Comparison of ENCODE assay signal across 8 mouse cellular contexts in the genomic region with DNA sequence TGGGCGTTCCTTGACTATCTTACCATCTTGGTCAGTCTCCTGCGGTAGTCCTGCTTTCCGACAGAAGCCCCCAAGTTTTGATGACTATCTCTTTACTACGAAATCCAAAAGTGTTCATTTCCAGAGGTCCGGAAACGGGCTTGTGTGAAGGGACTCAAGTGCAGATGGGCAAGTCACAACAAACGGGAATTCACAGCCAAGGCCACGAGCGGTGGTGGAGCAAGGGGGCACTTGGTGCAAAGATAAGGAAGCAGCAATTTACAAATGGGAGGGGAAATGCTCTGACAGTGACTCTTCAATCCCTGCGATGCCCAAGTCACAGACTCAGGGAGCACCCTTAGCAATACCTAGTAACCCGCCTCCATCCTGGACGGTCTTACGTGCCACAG. TPM values are rescaled to one million over a fixed set of nuclear protein-coding genes. Genes with fewer than 3 reads are reported as not detected.
A peak's percentile ranks its signal among the peaks of the same experiment; 100 is the strongest.
DNase-seq lines count a peak whose midpoint lies in the region; ATAC-seq and TF ChIP-seq lines count a peak whose summit lies in the region.

No protein-coding gene starts in this region.

- peak overlapping the region; percentile 65 for H3K4me2 ChIP-seq in hindbrain, embryonic 13.5 days
- peak overlapping the region; percentile 81 for H3K4me2 ChIP-seq in midbrain, embryonic 11.5 days

- H3K4me3 ChIP-seq in kidney, adult 2 months (ENCODE audit: insufficient read depth, low read depth, low read length), result peak overlapping the region; percentile 40
- peak overlapping the region; percentile 57 for H3K4me3 ChIP-seq in bone marrow macrophage, adult 2 months (ENCODE audit: insufficient read depth, low read length)
- peak overlapping the region; percentile 72 for H3K4me3 ChIP-seq in hindbrain, embryonic 13.5 days
- peak overlapping the region; percentile 64 for H3K4me3 ChIP-seq in midbrain, embryonic 11.5 days (ENCODE audit: low read depth, low read length)

- peak overlapping the region; percentile 77 for H3K27ac ChIP-seq in kidney, adult 2 months (ENCODE audit: insufficient read depth, low read depth, low read length)
- H3K27ac ChIP-seq in bone marrow macrophage, adult 2 months (ENCODE audit: insufficient read depth, low read depth, low read length), result peak overlapping the region; percentile 84
- peak overlapping the region; percentile 81 for H3K27ac ChIP-seq in hindbrain, embryonic 13.5 days
- H3K27ac ChIP-seq in midbrain, embryonic 11.5 days (ENCODE audit: low read depth, low read length), result peak overlapping the region; percentile 20; the same call in 1 of the 2 replicates

- TF ChIP-seq CTCF in kidney, adult 2 months (conservative IDR thresholded peaks at IDR 0.05; ENCODE audit: insufficient read depth, insufficient read length, low read depth, low read length), result no peak
- TF ChIP-seq CTCF in bone marrow macrophage, adult 2 months (IDR thresholded peaks at IDR 0.05; ENCODE audit: low read depth, low read length), result no peak

- DNase-seq in kidney, adult 2 months, result no peak
- no peak for DNase-seq in kidney, postnatal 25 days
- no peak for DNase-seq in midbrain, embryonic 11.5 days (ENCODE audit: low spot score, missing footprints)
- no peak for DNase-seq in layer of hippocampus, postnatal 36 days
- DNase-seq in left cerebral cortex, adult 9 months (ENCODE audit: low spot score in 2 of 2), result no peak

- H3K36me3 ChIP-seq in kidney, adult 2 months (ENCODE audit: control insufficient read depth, insufficient read depth, low read length), result no peaks in the 10 kb centered on the region; the same call in 1 of the 2 replicates
- peaks cover 23% of the 10 kb centered on the region for H3K36me3 ChIP-seq in hindbrain, embryonic 13.5 days
- peaks cover under 1% of the 10 kb centered on the region; the same call in 1 of the 2 replicates for H3K36me3 ChIP-seq in midbrain, embryonic 11.5 days (ENCODE audit: control insufficient read depth, insufficient read depth, low read length)

- peaks cover 6% of the 10 kb centered on the region; the same call in 1 of the 2 replicates for H3K4me1 ChIP-seq in kidney, adult 2 months (ENCODE audit: control insufficient read depth, insufficient read depth, low read length)
- peaks cover 34% of the 10 kb centered on the region for H3K4me1 ChIP-seq in bone marrow macrophage, adult 2 months (ENCODE audit: control insufficient read depth, insufficient read depth, low read length)
- peaks cover 59% of the 10 kb centered on the region for H3K4me1 ChIP-seq in hindbrain, embryonic 13.5 days (replicated peaks)
- peaks cover 37% of the 10 kb centered on the region for H3K4me1 ChIP-seq in midbrain, embryonic 11.5 days (ENCODE audit: control insufficient read depth, insufficient read depth, low read length)

- H3K27me3 ChIP-seq in kidney, adult 2 months (replicated peaks; ENCODE audit: control insufficient read depth, insufficient read depth, low read length), result no peaks in the 10 kb centered on the region
- no peaks in the 10 kb centered on the region for H3K27me3 ChIP-seq in hindbrain, embryonic 13.5 days
- H3K27me3 ChIP-seq in midbrain, embryonic 11.5 days (ENCODE audit: control insufficient read depth, insufficient read depth, low read length), result no peaks in the 10 kb centered on the region

- H3K9me3 ChIP-seq in hindbrain, embryonic 13.5 days, result no peaks in the 10 kb centered on the region
- no peaks in the 10 kb centered on the region for H3K9me3 ChIP-seq in midbrain, embryonic 11.5 days (ENCODE audit: control insufficient read depth, low read length)

- 9% methylated on average over 13 of the region's 13 CpGs for WGBS in kidney, adult 2 months
- WGBS in hindbrain, embryonic 13.5 days, result 14% methylated on average over 13 of the region's 13 CpGs
- WGBS in midbrain, embryonic 11.5 days, result 18% methylated on average over 13 of the region's 13 CpGs

- peak; percentile 4 for ATAC-seq in hindbrain, embryonic 13.5 days (ENCODE audit: low FRiP score)
- peak; percentile 4; the same call in 1 of the 2 replicates for ATAC-seq in midbrain, embryonic 11.5 days (ENCODE audit: low FRiP score)
- ATAC-seq in monocyte, adult 5-6 weeks (replicated peaks; ENCODE audit: insufficient number of reproducible peaks, low FRiP score, low TSS enrichment, poor library complexity, severe bottlenecking), result no peak

- TF ChIP-seq POLR2A in kidney, adult 2 months (IDR thresholded peaks at IDR 0.05; ENCODE audit: low read depth, low read length), result no peak
- TF ChIP-seq POLR2A in bone marrow macrophage, adult 2 months (IDR thresholded peaks at IDR 0.05; ENCODE audit: borderline replicate concordance, low read depth, low read length), result 0 out of 2 replicates have a peak, but pooled peaks have one; percentile 8

- peak overlapping the region; percentile 62 for H3K9ac ChIP-seq in hindbrain, embryonic 13.5 days
- peak overlapping the region; percentile 89 for H3K9ac ChIP-seq in midbrain, embryonic 11.5 days (ENCODE audit: low read length)

RNA-seq across cellular contexts. Expression of a gene that starts 2.8 kb away (rescaled TPM):
- 1.2 and 1.5 TPM in 2 replicates for polyA plus RNA-seq in kidney, adult 2 months (2012; rRNA removed)
- polyA plus RNA-seq in bone marrow macrophage, adult 2 months (2012; ENCODE audit: insufficient read depth, insufficient read length, missing spikeins), result 0.21 TPM in 1 of 2 replicates, not detected in the other
- polyA plus RNA-seq in hindbrain, embryonic 13.5 days (2015; fragmentation: Nextera tagmentation; extraction: Ambion mirVana), result 4.9 and 5.0 TPM in 2 replicates
- polyA plus RNA-seq in midbrain, embryonic 11.5 days (2014; fragmentation: Nextera tagmentation; extraction: Ambion mirVana), result 4.0 and 4.4 TPM in 2 replicates
- 10 to 100 TPM; 15.1 to 15.5 TPM for total RNA-seq in layer of hippocampus, postnatal 36 days (2021)
- total RNA-seq in monocyte, adult 5-6 weeks (2017), result not detected in 3 replicates

RNA-seq across cellular contexts. Expression of a gene that starts 3.7 kb away (rescaled TPM):
- polyA plus RNA-seq in kidney, adult 2 months (2012; rRNA removed), result 374 and 559 TPM in 2 replicates
- polyA plus RNA-seq in bone marrow macrophage, adult 2 months (2012; ENCODE audit: insufficient read depth, insufficient read length, missing spikeins), result 122 and 131 TPM in 2 replicates
- polyA plus RNA-seq in hindbrain, embryonic 13.5 days (2015; fragmentation: Nextera tagmentation; extraction: Ambion mirVana), result 222 and 228 TPM in 2 replicates
- polyA plus RNA-seq in midbrain, embryonic 11.5 days (2014; fragmentation: Nextera tagmentation; extraction: Ambion mirVana), result 232 and 274 TPM in 2 replicates
- total RNA-seq in layer of hippocampus, postnatal 36 days (2021), result 100 to 1,000 TPM; 275 to 286 TPM
- total RNA-seq in monocyte, adult 5-6 weeks (2017), result 172 to 231 TPM (median 231 TPM) in 3 replicates

RNA-seq across cellular contexts. Expression of a gene that starts 13.3 kb away (rescaled TPM):
- polyA plus RNA-seq in kidney, adult 2 months (2012; rRNA removed), result 35.8 and 46.8 TPM in 2 replicates
- 3,398 and 3,733 TPM in 2 replicates for polyA plus RNA-seq in bone marrow macrophage, adult 2 months (2012; ENCODE audit: insufficient read depth, insufficient read length, missing spikeins)
- polyA plus RNA-seq in hindbrain, embryonic 13.5 days (2015; fragmentation: Nextera tagmentation; extraction: Ambion mirVana), result 29.4 and 33.8 TPM in 2 replicates
- 25.5 and 27.3 TPM in 2 replicates for polyA plus RNA-seq in midbrain, embryonic 11.5 days (2014; fragmentation: Nextera tagmentation; extraction: Ambion mirVana)
- 10 to 100 TPM; 13.5 to 15.2 TPM for total RNA-seq in layer of hippocampus, postnatal 36 days (2021)
- 875 to 1,050 TPM (median 955 TPM) in 3 replicates for total RNA-seq in monocyte, adult 5-6 weeks (2017)

RNA-seq across cellular contexts. Expression of a gene that starts 22.6 kb away (rescaled TPM):
- polyA plus RNA-seq in kidney, adult 2 months (2012; rRNA removed), result 19.8 and 20.8 TPM in 2 replicates
- not detected in 2 replicates for polyA plus RNA-seq in bone marrow macrophage, adult 2 months (2012; ENCODE audit: insufficient read depth, insufficient read length, missing spikeins)
- polyA plus RNA-seq in hindbrain, embryonic 13.5 days (2015; fragmentation: Nextera tagmentation; extraction: Ambion mirVana), result 4.4 and 6.0 TPM in 2 replicates
- 2.1 and 3.7 TPM in 2 replicates for polyA plus RNA-seq in midbrain, embryonic 11.5 days (2014; fragmentation: Nextera tagmentation; extraction: Ambion mirVana)
- total RNA-seq in layer of hippocampus, postnatal 36 days (2021), result 1 to 10 TPM in 1 of 2 experiments, not detected in 1; 1.2 TPM
- not detected in 3 replicates for total RNA-seq in monocyte, adult 5-6 weeks (2017)

RNA-seq across cellular contexts. Expression of a gene that starts 22.7 kb away (rescaled TPM):
- 58.9 and 67.7 TPM in 2 replicates for polyA plus RNA-seq in kidney, adult 2 months (2012; rRNA removed)
- 40.4 and 46.1 TPM in 2 replicates for polyA plus RNA-seq in bone marrow macrophage, adult 2 months (2012; ENCODE audit: insufficient read depth, insufficient read length, missing spikeins)
- 105 and 110 TPM in 2 replicates for polyA plus RNA-seq in hindbrain, embryonic 13.5 days (2015; fragmentation: Nextera tagmentation; extraction: Ambion mirVana)
- 49.5 and 58.4 TPM in 2 replicates for polyA plus RNA-seq in midbrain, embryonic 11.5 days (2014; fragmentation: Nextera tagmentation; extraction: Ambion mirVana)
- 10 to 100 TPM; 68.5 to 76.8 TPM for total RNA-seq in layer of hippocampus, postnatal 36 days (2021)
- total RNA-seq in monocyte, adult 5-6 weeks (2017), result 32.4 to 35.5 TPM (median 34.3 TPM) in 3 replicates

Comparison
In these comparisons a context has a peak if more than half of its experiments do, and no peak if none do; other contexts are left out.
1. H3K27ac ChIP-seq: peak in every context shown above with its lines; median percentile 84 in bone marrow macrophage, adult 2 months; 81 in hindbrain, embryonic 13.5 days; 77 in kidney, adult 2 months; 20 in midbrain, embryonic 11.5 days.
2. RNA of a gene that starts 13.3 kb away (polyA plus RNA-seq): 3,398 to 3,733 TPM in bone marrow macrophage, adult 2 months; 35.8 to 46.8 TPM in kidney, adult 2 months, 29.4 to 33.8 TPM in hindbrain, embryonic 13.5 days and 25.5 to 27.3 TPM in midbrain, embryonic 11.5 days; every median in the first group is over 10 times any median in the second.
3. Peak in every context shown above with its lines, with median percentiles within 50 percentile points of each other: H3K4me3 ChIP-seq.